Mouse (Mus musculus): Measurements from ENCODE around the gene Tlr6.

The Tlr6 gene

DNA sequence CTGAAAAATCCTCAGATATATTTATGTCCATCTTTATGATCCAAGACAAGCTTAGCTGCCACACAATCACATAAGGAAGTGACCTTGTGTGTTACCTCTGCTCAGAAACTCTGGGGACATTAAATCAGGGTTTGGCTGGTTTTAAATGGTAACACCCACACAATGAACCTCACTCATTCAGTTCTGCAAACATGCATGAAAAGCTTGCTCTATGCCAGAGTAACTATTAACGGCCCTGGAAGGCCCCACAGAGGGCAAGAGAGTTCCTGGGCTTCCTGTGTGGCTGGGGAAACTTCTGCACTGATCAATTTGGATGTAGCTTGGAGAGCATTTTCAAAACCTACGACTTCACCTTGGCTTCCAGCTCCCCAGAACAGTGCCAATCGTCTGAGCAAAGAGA lies 27.7 kb downstream of the Tlr6 start:
- no peak for DNase-seq (ENCODE audit: low spot score)

DNA sequence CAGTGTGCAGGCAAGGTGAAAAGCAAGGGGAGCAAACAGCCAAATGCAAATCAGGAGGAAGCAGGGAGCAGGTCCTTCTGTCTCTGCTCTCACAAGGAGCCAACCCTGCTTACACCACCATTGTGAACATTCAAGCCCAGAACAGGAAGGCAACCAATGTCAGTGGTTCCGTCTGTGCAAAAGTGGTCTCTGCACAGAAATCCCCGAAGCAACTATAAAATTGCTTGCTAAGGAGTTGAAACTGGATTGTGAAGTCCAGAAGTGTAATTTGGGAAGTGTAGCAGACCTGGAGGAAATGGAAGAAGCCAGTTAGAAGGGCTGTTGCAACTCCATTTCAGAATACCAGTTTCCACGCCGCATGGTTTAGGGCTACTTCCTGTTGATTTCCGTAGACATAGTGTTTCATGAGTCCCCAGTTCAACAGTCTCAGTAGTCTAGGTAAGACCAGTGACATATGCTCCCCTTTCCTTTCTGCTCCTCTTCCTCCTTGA lies 37.0 kb downstream of the Tlr6 start:
- no peak for DNase-seq (ENCODE audit: low spot score)

DNA sequence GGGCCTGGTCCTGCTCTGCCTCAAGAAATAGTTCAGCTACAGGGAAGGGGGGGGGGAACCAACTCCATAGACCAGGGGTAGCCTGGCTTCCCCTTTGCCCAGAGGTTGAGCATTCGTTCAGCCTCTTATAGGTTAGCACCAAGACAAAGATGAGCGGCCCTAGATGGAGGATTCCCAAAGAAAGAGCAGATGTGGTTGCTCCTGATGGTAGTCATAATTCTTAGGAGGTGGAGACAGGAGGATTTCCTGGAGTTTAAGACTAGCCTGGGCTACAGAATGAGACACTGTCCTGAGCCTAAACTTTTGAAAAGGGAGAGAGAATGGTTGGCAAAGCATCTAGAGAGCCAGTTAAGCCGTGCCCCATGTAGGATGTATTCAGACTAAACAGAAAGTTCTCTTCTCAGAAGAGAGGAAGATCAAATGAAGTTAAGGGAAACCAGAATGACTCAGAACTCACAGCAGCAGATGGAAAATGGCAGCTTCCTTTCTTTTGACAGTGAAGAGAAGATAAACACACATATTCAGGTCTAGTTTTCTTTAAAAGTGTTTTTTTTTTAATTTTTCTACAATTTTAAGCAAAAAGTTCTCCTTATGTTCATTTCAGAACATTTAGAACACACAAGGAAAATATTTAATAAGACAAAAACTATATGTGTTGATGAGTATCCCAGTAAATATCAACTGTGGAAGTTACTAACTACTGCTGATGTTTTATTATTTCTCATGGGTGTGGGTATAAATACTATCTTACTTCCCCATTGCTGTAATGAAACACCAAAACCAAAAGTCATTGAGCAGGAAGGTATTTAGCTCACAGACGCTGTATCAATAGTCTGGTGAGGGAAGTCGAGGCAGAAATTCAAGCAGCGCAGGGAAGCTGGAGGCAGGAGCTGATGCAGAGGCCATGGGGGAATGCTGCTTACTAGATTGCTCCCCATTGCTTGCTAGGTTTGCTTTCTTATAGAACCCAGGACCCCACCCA lies 41.0 kb downstream of the Tlr6 start:
- DNase-seq (ENCODE audit: low spot score) = no peak

DNA sequence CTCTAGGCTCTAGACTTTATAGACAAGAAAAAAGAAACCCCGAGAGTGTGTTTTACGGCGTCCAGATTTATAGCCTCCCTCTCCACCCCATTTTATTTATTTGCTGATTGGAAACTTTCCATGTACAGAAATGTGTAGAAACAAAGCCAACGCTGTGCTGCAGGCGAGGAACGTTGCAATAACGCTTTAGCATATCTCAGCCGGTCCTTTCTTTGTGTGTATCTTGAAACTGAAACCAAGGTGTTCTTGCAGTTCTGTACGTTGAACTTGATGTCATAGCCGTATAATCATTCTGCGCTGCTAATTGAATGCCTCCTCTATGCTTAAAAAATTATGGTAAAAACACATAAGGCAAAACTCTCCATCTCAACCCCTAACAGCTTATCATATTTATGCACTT lies 42.2 kb downstream of the Tlr6 start:
- DNase-seq (ENCODE audit: low spot score) = no peak

DNA sequence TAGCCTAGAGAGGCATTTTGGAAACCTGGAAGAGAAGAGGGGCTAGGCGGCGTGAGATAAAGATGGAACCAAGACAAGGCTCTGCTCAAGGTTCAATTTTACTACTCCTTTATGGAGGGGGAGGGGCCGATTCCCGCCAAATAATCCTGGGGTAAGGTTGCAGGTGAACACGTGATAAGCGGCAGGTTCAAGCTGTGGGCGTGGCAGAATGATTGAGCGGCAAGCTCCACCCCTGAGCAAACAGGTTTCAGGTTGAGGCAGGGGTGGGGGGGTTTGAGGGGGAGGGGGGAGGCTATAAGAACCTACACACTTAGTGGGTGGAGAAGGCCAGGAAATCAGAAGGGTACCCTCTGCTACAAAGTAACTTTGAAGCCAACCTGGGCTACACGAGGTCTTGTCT lies 42.7 kb downstream of the Tlr6 start:
- DNase-seq (ENCODE audit: low spot score) = no peak

DNA sequence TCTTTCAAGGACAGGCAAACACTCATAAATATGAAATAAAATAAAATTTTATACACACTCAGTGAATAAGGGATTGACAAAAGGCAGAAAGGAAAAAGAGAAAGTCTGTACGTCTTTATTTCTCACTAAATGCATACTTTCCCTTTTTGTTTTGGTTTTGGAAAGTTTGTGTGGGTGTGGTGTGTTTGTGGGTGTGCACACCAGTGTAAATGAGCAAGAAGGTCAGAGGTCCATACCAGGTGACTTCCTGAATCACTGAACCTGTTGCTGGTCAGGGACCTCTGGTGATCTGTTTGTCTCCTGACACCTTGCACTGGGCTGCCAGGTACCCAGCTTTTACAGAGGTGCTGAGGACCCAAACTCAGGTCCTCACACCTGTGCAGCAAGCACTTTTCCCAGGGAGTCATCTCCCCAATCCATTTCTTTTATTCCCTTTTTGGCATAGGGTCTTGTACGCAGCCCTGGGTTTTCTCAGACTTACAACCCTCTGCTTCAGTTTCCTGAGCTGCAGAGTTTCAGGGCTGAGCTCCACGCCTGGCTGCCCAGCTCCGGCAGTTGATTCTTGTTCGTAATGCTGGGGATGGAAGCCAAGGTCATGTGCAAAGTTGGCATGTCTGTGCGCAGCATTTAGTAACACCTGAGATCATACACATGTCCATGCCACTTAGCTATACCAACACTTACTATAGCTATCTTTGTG lies 51.2 kb downstream of the Tlr6 start:
- no peak for DNase-seq (ENCODE audit: low spot score)

DNA sequence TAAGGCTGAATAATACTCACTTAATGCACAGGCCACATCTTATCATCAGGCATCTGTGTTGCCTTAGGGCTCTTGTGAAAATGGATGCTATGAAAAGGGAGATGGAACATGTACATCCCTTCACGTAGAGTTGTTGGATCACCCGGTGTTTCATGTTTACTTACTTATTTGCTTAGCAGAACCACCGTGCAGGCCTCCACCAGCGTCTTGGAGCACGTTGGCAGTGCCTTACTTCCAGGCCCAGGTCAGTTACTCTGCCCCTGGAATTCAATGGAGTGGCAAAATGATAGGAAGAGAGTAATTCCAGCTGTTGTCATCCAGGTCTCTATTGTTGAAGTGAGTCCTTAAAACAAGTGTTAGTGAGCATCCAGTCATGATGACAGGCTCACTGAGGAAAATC lies 52.0 kb downstream of the Tlr6 start:
- no peak for DNase-seq (ENCODE audit: low spot score)

DNA sequence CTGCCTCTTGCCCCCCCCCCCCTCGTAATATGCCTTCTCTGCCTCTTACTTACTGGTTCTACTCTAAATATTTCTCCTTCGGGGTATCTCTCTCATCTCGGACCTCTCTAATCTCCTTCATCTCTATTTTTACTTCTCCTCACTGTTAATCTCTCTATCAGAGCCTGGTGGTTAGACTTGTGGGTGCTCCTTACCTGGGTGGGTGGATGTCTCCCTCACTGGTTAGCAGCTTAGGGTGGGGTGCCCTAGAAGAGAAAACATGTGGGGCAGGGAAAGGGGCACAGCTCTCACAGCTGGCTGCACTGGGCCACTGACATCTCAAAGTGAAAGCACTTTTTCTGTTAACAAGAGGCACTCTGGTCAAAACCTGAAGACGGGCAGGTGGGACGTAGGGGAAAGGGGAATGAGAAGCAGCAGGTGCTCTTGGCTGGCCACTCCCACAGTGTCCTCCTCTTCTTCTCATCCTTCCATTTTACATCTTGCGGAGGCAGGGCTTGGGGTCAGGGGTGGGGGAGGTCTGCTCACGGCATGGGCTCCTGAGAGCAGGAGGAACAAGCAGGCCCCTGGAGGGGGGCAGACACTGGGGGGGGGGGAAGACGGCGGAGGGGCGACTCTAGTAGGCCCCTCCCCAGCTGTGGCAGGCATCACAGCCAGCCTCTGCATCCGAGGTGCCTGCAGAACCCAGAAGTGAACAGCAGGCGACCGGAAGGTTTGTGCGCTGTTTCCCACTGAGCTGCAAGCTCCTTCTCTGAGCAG lies 54.2 kb downstream of the Tlr6 start:
- no peak for DNase-seq (ENCODE audit: low spot score)
